Mouse (Mus musculus): ENCODE results near the gene Gm826. TPM values are rescaled to one million over a fixed set of nuclear protein-coding genes. Genes with fewer than 3 reads are reported as not detected.

The Gm826 gene
- polyA plus RNA-seq, 1 experiment from 2014 or later: not detected

DNA sequence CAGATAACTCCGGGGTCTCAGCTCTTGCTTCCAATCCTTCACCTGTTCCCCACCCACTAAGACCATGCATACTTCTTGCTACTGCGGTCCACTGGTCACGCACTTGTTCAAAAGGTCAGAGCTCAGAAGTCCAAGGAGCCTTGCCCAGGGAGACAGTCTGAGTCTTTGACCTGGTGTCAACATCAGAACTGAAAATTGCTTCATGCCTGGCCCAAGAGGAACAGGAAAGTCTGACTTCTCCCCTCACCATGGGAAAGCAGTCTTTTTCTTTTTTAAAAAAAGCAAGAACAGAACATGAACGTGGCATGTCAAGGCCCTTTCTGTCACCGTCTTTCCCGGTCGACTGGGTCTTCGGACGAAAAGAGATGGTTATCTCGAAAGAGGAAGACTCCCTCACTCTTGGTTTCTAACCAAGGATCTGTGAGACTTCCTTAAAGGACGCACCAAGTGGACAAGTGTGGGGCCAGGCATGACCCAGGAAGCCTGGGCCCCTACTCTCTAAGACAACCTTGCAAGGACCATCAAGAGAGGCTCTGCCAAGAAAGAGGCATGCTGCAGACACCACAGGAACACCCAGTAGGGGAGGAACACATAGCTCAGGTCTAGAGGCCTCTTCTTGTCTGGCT is 66.0 kb downstream of the Gm826 start:
- no peaks in the 10 kb centered on the region for H3K4me1 ChIP-seq (ENCODE audit: control insufficient read depth, insufficient read depth, low read depth, low read length)
- no peak overlapping the region for H3K4me3 ChIP-seq (ENCODE audit: low read length)
- H3K4me2 ChIP-seq (ENCODE audit: low read length): no peak overlapping the region
- 91% methylated on average over 11 of the region's 11 CpGs for WGBS
- no peaks in the 10 kb centered on the region for H3K36me3 ChIP-seq (ENCODE audit: control insufficient read depth, insufficient read depth, low read length)
- H3K27me3 ChIP-seq (replicated peaks; ENCODE audit: control insufficient read depth, insufficient read depth, low read length): no peaks in the 10 kb centered on the region
- no peak for ATAC-seq
- H3K9ac ChIP-seq (ENCODE audit: low read depth, low read length): no peak overlapping the region
- no peaks in the 10 kb centered on the region for H3K9me3 ChIP-seq (ENCODE audit: control insufficient read depth, low read length)
- H3K27ac ChIP-seq (ENCODE audit: low read depth, low read length): no peak overlapping the region

DNA sequence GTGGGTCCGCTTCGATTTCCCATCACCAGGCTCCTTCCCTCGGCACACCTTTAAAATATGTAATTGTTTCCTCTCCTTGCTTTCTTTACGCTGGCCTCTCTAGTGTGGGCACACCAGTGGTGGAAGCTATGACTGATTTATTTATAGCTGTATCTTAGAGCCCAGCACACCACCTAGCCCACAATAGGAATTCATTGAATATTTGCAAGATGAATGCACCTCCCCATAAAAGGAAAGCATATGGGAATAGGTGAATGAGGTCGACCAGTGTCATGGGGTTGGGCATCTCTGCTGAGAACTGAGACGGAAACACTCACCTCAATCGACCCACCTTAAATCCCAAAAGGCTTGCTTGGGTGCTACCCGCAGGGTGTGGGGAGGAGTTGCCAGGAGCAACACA is 70.1 kb downstream of the Gm826 start:
- Histone ChIP-seq H3K4me1 (ENCODE audit: control insufficient read depth, insufficient read depth, low read depth, low read length) (no peaks in the 10 kb centered on the region), H3K9me3 (ENCODE audit: control insufficient read depth, low read length) (no peaks in the 10 kb centered on the region), H3K27ac (ENCODE audit: low read depth, low read length) (no peak overlapping the region), H3K9ac (ENCODE audit: low read depth, low read length) (no peak overlapping the region), H3K4me3 (ENCODE audit: low read length) (no peak overlapping the region), H3K27me3 (replicated peaks; ENCODE audit: control insufficient read depth, insufficient read depth, low read length) (no peaks in the 10 kb centered on the region), H3K4me2 (ENCODE audit: low read length) (no peak overlapping the region), H3K36me3 (ENCODE audit: control insufficient read depth, insufficient read depth, low read length) (no peaks in the 10 kb centered on the region)
- WGBS: 89% methylated on average over 8 of the region's 8 CpGs
- no peak for ATAC-seq

DNA sequence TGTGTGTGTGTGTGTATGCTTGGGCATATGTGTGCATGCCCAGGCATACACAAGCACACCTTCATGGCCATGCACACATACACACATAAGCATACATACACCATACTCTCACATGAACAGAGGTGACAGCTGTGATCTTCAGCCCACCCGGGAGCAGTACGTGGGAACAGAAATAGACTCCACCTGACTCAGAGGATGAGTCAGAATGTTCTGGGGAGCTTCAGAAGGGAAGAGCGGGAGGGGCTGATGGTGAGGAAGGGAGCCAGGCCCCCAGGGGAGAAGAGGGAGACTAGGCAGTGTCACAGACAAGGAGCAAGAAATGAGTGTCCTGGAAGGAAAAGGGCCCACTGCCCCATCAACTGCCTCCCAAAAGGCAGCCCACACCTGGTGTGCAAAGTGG is 72.4 kb downstream of the Gm826 start:
- no peaks in the 10 kb centered on the region for H3K9me3 ChIP-seq (ENCODE audit: control insufficient read depth, low read length)

More for the DNA sequence above, 72.4 kb downstream of the Gm826 start:
- Histone ChIP-seq H3K4me1 (ENCODE audit: control insufficient read depth, insufficient read depth, low read depth, low read length) (no peaks in the 10 kb centered on the region), H3K36me3 (ENCODE audit: control insufficient read depth, insufficient read depth, low read length) (no peaks in the 10 kb centered on the region), H3K4me2 (ENCODE audit: low read length) (no peak overlapping the region), H3K27me3 (replicated peaks; ENCODE audit: control insufficient read depth, insufficient read depth, low read length) (no peaks in the 10 kb centered on the region), H3K4me3 (ENCODE audit: low read length) (no peak overlapping the region), H3K9ac (ENCODE audit: low read depth, low read length) (no peak overlapping the region), H3K27ac (ENCODE audit: low read depth, low read length) (no peak overlapping the region)
- no peak for ATAC-seq
- 91% methylated on average over 3 of the region's 3 CpGs for whole genome bisulfite sequencing

Other genes starting within 250 kb of the Gm826 start
- gene Mafb, start 32.9 kb upstream of the Gm826 start, polyA plus RNA-seq (2015; fragmentation: Nextera tagmentation; extraction: Ambion mirVana): 20.0 and 23.1 TPM in 2 replicates